Mouse (Mus musculus) midbrain, embryonic 12.5 days (tissue): ENCODE results near the gene Zdhhc22. TPM values are rescaled to one million over a fixed set of nuclear protein-coding genes. Genes with fewer than 3 reads are reported as not detected.
A peak's percentile ranks its signal among the peaks of the same experiment; 100 is the strongest.

Experiments
- ATAC-seq: fragments of 200-750 bp; cut with Nextera tagmentation; 2 replicates; pipeline ENCODE4 v1.8.0; 2017; ENCODE audit warnings: low read depth, moderate TSS enrichment, moderate library complexity; ENCODE audit not compliant: low FRiP score
- H3K27ac ChIP-seq: fragments of 300-500 bp; sonication (generic); replicated peaks from 2 replicates; pipeline ENCODE4 v1.5.1; 2016; ENCODE audit warnings: mild to moderate bottlenecking
- H3K27me3 ChIP-seq: fragments of 300-500 bp; sonication (generic); 2 replicates; pipeline ENCODE4 v1.6.1; 2016; ENCODE audit warnings: mild to moderate bottlenecking
- H3K36me3 ChIP-seq: fragments of 300-500 bp; sonication (generic); 2 replicates; pipeline ENCODE4 v1.6.1; 2016
- H3K4me1 ChIP-seq: fragments of 300-500 bp; sonication (generic); 2 replicates; pipeline ENCODE4 v1.6.1; 2016
- H3K4me2 ChIP-seq: fragments of 300-500 bp; sonication (generic); replicated peaks from 2 replicates; pipeline ENCODE4 v1.6.1; 2016; ENCODE audit warnings: mild to moderate bottlenecking, moderate library complexity
- H3K4me3 ChIP-seq: fragments of 300-500 bp; sonication (generic); 2 replicates; pipeline ENCODE4 v1.5.1; 2016; ENCODE audit warnings: mild to moderate bottlenecking
- H3K9ac ChIP-seq: fragments of 300-500 bp; sonication (generic); replicated peaks from 2 replicates; pipeline ENCODE4 v1.6.1; 2016; ENCODE audit warnings: mild to moderate bottlenecking, moderate library complexity
- H3K9me3 ChIP-seq: fragments of 300-500 bp; sonication (generic); 2 replicates; pipeline ENCODE4 v1.6.1; 2016; ENCODE audit warnings: mild to moderate bottlenecking
- WGBS: fragments of 180-500 bp; shearing (Covaris S2); methylation state at CpG from one replicate; pipeline ENCODE4 v1.1.7; 2016; 5-methylcytosine and 5-hydroxymethylcytosine counted together
- polyA plus RNA-seq: library from polyadenylated mRNA; unstranded; fragments of >200 nt; fragmentation: Nextera tagmentation; extraction: Ambion mirVana; gene quantifications from 2 replicates; pipeline ENCODE4 v1.2.1, GENCODE M21; 2016

The Zdhhc22 gene
- polyA plus RNA-seq, 1 experiment from 2014 or later = 0.98 TPM

GRCm38 (mm10) chr12:86994166-86994565 lies 3.9 kb upstream of the Zdhhc22 start:
- peaks cover 25% of the 10 kb centered on the region for H3K4me1 ChIP-seq
- no peak overlapping the region for H3K4me2 ChIP-seq
- H3K27ac ChIP-seq = no peak overlapping the region
- H3K9me3 ChIP-seq = no peaks in the 10 kb centered on the region
- WGBS = 39% methylated on average over 4 of the region's 4 CpGs
- H3K9ac ChIP-seq = no peak overlapping the region
- no peak for ATAC-seq
- peaks cover 30% of the 10 kb centered on the region for H3K27me3 ChIP-seq
- no peak overlapping the region for H3K4me3 ChIP-seq
- H3K36me3 ChIP-seq = no peaks in the 10 kb centered on the region

- peak overlapping the region; percentile 53 for H3K4me3 ChIP-seq
- peaks cover 27% of the 10 kb centered on the region for H3K4me1 ChIP-seq
- peak overlapping the region; percentile 90 for H3K4me2 ChIP-seq
- peaks cover 64% of the 10 kb centered on the region for H3K27me3 ChIP-seq
- 41% methylated on average over 2 of the region's 2 CpGs for WGBS
- no peak overlapping the region for H3K27ac ChIP-seq
- no peaks in the 10 kb centered on the region for H3K36me3 ChIP-seq
- no peaks in the 10 kb centered on the region for H3K9me3 ChIP-seq
- ATAC-seq = peak; percentile 13; the same call in 1 of the 2 replicates
- H3K9ac ChIP-seq = peak overlapping the region; percentile 59
Measured at GRCm38 (mm10) chr12:86990755-86991110, 503 bp upstream of the Zdhhc22 start.

- Histone ChIP-seq H3K9me3 (no peaks in the 10 kb centered on the region), H3K4me1 (peaks cover 27% of the 10 kb centered on the region), H3K36me3 (no peaks in the 10 kb centered on the region), H3K27me3 (peaks cover 77% of the 10 kb centered on the region), H3K27ac (no peak overlapping the region), H3K4me2 (peak overlapping the region; percentile 90), H3K4me3 (peak overlapping the region; percentile 53), H3K9ac (no peak overlapping the region; the same call in 1 of the 2 replicates)
- ATAC-seq = peak; percentile 18; the same call in 1 of the 2 replicates
- WGBS = 6% methylated on average over 15 of the region's 15 CpGs
Measured at GRCm38 (mm10) chr12:86989378-86989777, 852 bp downstream of the Zdhhc22 start.

GRCm38 (mm10) chr12:86988227-86988626 lies 2.0 kb downstream of the Zdhhc22 start:
- 51% methylated on average over 16 of the region's 16 CpGs for WGBS
- no peak overlapping the region for H3K4me2 ChIP-seq
- H3K9me3 ChIP-seq = no peaks in the 10 kb centered on the region
- H3K36me3 ChIP-seq = no peaks in the 10 kb centered on the region
- no peak for ATAC-seq
- no peak overlapping the region for H3K9ac ChIP-seq
- H3K27ac ChIP-seq = no peak overlapping the region
- peaks cover 89% of the 10 kb centered on the region for H3K27me3 ChIP-seq
- no peak overlapping the region for H3K4me3 ChIP-seq
- peaks cover 38% of the 10 kb centered on the region for H3K4me1 ChIP-seq

- no peak overlapping the region for H3K9ac ChIP-seq
- no peak overlapping the region for H3K4me2 ChIP-seq
- H3K9me3 ChIP-seq = no peaks in the 10 kb centered on the region
- H3K4me3 ChIP-seq = no peak overlapping the region
- peaks cover 29% of the 10 kb centered on the region for H3K4me1 ChIP-seq
- H3K36me3 ChIP-seq = no peaks in the 10 kb centered on the region
- peaks cover 99% of the 10 kb centered on the region for H3K27me3 ChIP-seq
- H3K27ac ChIP-seq = no peak overlapping the region
- 73% methylated on average over 4 of the region's 4 CpGs for WGBS
- ATAC-seq = no peak
Measured at GRCm38 (mm10) chr12:86986562-86986961, 3.7 kb downstream of the Zdhhc22 start.

GRCm38 (mm10) chr12:86984194-86984555 lies 6.1 kb downstream of the Zdhhc22 start:
- no peak for ATAC-seq

GRCm38 (mm10) chr12:86983470-86984193 lies 6.6 kb downstream of the Zdhhc22 start:
- Histone ChIP-seq H3K4me2 (peak overlapping the region; percentile 51), H3K27ac (no peak overlapping the region), H3K4me1 (peaks cover 12% of the 10 kb centered on the region), H3K4me3 (peak overlapping the region; percentile 27), H3K36me3 (no peaks in the 10 kb centered on the region), H3K9me3 (no peaks in the 10 kb centered on the region), H3K9ac (no peak overlapping the region; the same call in 1 of the 2 replicates), H3K27me3 (peaks cover 96% of the 10 kb centered on the region)
- ATAC-seq = peak; percentile 53
- 2% methylated on average over 28 of the region's 28 CpGs for WGBS

More at GRCm38 (mm10) chr12:86984194-86984555, 6.1 kb downstream of the Zdhhc22 start:
- no peak overlapping the region for H3K4me3 ChIP-seq
- H3K36me3 ChIP-seq = no peaks in the 10 kb centered on the region
- H3K27ac ChIP-seq = no peak overlapping the region
- H3K27me3 ChIP-seq = peaks cover 96% of the 10 kb centered on the region
- H3K9ac ChIP-seq = no peak overlapping the region
- H3K9me3 ChIP-seq = no peaks in the 10 kb centered on the region
- 6% methylated on average over 6 of the region's 6 CpGs for WGBS
- H3K4me2 ChIP-seq = peak overlapping the region; percentile 51
- H3K4me1 ChIP-seq = peaks cover 15% of the 10 kb centered on the region

GRCm38 (mm10) chr12:86981180-86981579 lies 9.1 kb downstream of the Zdhhc22 start:
- no peak overlapping the region for H3K9ac ChIP-seq
- 27% methylated on average over 9 of the region's 9 CpGs for WGBS

GRCm38 (mm10) chr12:86977833-86978232 lies 12.4 kb downstream of the Zdhhc22 start:
- Histone ChIP-seq H3K4me3 (no peak overlapping the region), H3K9ac (no peak overlapping the region), H3K4me1 (peaks cover 30% of the 10 kb centered on the region), H3K9me3 (no peaks in the 10 kb centered on the region), H3K27me3 (peaks cover 56% of the 10 kb centered on the region), H3K4me2 (no peak overlapping the region), H3K27ac (no peak overlapping the region), H3K36me3 (no peaks in the 10 kb centered on the region)
- no peak for ATAC-seq
- WGBS = 37% methylated on average over 15 of the region's 15 CpGs

More at GRCm38 (mm10) chr12:86981180-86981579, 9.1 kb downstream of the Zdhhc22 start:
- Histone ChIP-seq H3K4me1 (peaks cover 17% of the 10 kb centered on the region), H3K27ac (no peak overlapping the region), H3K9me3 (no peaks in the 10 kb centered on the region), H3K27me3 (peaks cover 80% of the 10 kb centered on the region), H3K36me3 (no peaks in the 10 kb centered on the region), H3K4me2 (no peak overlapping the region), H3K4me3 (no peak overlapping the region)
- ATAC-seq = no peak

GRCm38 (mm10) chr12:86976511-86977168 lies 13.6 kb downstream of the Zdhhc22 start:
- 55% methylated on average over 6 of the region's 6 CpGs for WGBS
- no peak overlapping the region for H3K4me2 ChIP-seq
- H3K36me3 ChIP-seq = no peaks in the 10 kb centered on the region
- H3K4me3 ChIP-seq = no peak overlapping the region
- H3K9me3 ChIP-seq = no peaks in the 10 kb centered on the region
- ATAC-seq = no peak
- peaks cover 34% of the 10 kb centered on the region for H3K4me1 ChIP-seq
- H3K27me3 ChIP-seq = peaks cover 44% of the 10 kb centered on the region
- no peak overlapping the region for H3K9ac ChIP-seq
- no peak overlapping the region for H3K27ac ChIP-seq

- no peak overlapping the region for H3K27ac ChIP-seq
- no peak overlapping the region for H3K4me2 ChIP-seq
- H3K9me3 ChIP-seq = no peaks in the 10 kb centered on the region
- ATAC-seq = no peak
- peaks cover 36% of the 10 kb centered on the region for H3K27me3 ChIP-seq
- no peak overlapping the region for H3K9ac ChIP-seq
- peaks cover 34% of the 10 kb centered on the region for H3K4me1 ChIP-seq
- no peak overlapping the region for H3K4me3 ChIP-seq
- no peaks in the 10 kb centered on the region for H3K36me3 ChIP-seq
- WGBS = 43% methylated on average over 10 of the region's 10 CpGs
Measured at GRCm38 (mm10) chr12:86975761-86976160, 14.5 kb downstream of the Zdhhc22 start.
